Mouse (Mus musculus) hindbrain, embryonic 10.5 days (tissue): ENCODE measurements at regions not wholly inside any gene's neighbourhood (a gene's known extent, or its start where the extent isn't known, plus 50 kb on each side); places are given as distances from the start of the nearest gene placed in this dataset.

Source experiments
- DNase-seq: peaks from one replicate; pipeline ENCODE4 v3.0.0-alpha.2; 2017; ENCODE audit warnings: low spot score
- H3K27ac ChIP-seq: fragments of 300-500 bp; sonication (generic); 2 replicates; pipeline ENCODE4 v1.5.1; 2016; ENCODE audit warnings: mild to moderate bottlenecking, moderate library complexity
- H3K27me3 ChIP-seq: fragments of 300-500 bp; sonication (generic); 2 replicates; pipeline ENCODE4 v1.6.1; 2016; ENCODE audit warnings: mild to moderate bottlenecking; ENCODE audit not compliant: poor library complexity, insufficient read depth, severe bottlenecking
- H3K36me3 ChIP-seq: fragments of 300-500 bp; sonication (generic); 2 replicates; pipeline ENCODE4 v1.6.1; 2016; ENCODE audit warnings: mild to moderate bottlenecking, moderate library complexity
- H3K4me1 ChIP-seq: fragments of 300-500 bp; sonication (generic); replicated peaks from 2 replicates; pipeline ENCODE4 v1.6.1; 2016; ENCODE audit warnings: mild to moderate bottlenecking
- H3K4me3 ChIP-seq: fragments of 300-500 bp; sonication (generic); 2 replicates; pipeline ENCODE4 v1.5.1; 2016; ENCODE audit warnings: mild to moderate bottlenecking, moderate library complexity
- H3K9me3 ChIP-seq: fragments of 300-500 bp; sonication (generic); 2 replicates; pipeline ENCODE4 v1.6.1; 2016; ENCODE audit warnings: mild to moderate bottlenecking, moderate library complexity
- WGBS: fragments of 180-500 bp; shearing (Covaris S2); methylation state at CpG from one replicate; pipeline ENCODE4 v1.1.7; 2016; 5-methylcytosine and 5-hydroxymethylcytosine counted together

DNA sequence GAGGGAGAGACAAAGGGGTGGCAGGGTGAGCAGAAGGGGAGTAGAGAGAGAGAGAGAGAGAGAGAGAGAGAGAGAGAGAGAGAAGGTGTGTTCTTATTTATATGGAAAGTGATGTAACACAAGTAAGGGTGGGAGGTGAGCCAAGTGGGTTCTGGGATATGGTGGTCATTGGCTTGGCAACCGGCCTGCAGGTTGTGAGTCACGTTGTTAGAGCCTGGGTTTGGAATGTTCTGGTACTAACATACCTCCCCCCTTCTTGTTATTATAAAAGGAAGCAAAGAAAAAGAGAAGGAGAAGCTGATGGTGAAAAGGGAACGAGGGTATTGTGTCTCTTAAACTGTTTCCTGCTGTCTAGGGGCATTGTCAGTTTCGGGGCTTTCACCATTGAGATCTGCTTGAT lies 58.3 kb upstream of the Lemd2 start:
- no peak for DNase-seq
- WGBS, result 85% methylated on average over 4 of the region's 4 CpGs
- Histone ChIP-seq H3K9me3 (peaks cover 4% of the 10 kb centered on the region; the same call in 1 of the 2 replicates), H3K27me3 (no peaks in the 10 kb centered on the region), H3K4me3 (no peak overlapping the region), H3K27ac (no peak overlapping the region), H3K36me3 (no peaks in the 10 kb centered on the region), H3K4me1 (no peaks in the 10 kb centered on the region)

DNA sequence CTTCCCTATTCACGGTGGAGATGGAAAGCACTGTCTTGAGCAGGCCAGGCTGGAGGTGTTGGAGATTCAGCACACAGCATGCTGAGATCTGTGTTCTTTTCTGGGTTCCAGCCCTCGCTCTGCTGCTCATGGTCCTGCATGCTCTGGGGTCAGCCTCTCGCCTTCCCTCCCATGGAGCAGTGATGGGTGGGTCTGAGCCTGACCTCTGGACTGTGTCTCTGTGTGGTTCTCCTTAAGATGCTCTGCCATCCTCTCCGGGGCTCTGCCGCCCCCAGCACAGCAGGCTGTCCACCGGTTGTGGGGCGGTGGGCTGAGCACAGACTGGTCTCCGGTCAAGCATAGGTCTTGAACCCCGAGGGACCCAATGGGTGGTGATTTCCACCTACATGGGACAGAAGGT lies 57.7 kb upstream of the Lemd2 start:
- H3K27ac ChIP-seq, result no peak overlapping the region
- no peaks in the 10 kb centered on the region for H3K27me3 ChIP-seq
- H3K4me3 ChIP-seq, result no peak overlapping the region
- H3K4me1 ChIP-seq, result peaks cover 1% of the 10 kb centered on the region
- no peak for DNase-seq
- peaks cover 4% of the 10 kb centered on the region; the same call in 1 of the 2 replicates for H3K9me3 ChIP-seq
- H3K36me3 ChIP-seq, result no peaks in the 10 kb centered on the region
- 90% methylated on average over 9 of the region's 9 CpGs for WGBS

- no peak overlapping the region for H3K27ac ChIP-seq
- peaks cover 8% of the 10 kb centered on the region for H3K4me1 ChIP-seq
- DNase-seq, result no peak
- H3K4me3 ChIP-seq, result no peak overlapping the region
- no peaks in the 10 kb centered on the region for H3K36me3 ChIP-seq
- 67% methylated on average over 2 of the region's 2 CpGs for WGBS
- H3K9me3 ChIP-seq, result peaks cover 4% of the 10 kb centered on the region; the same call in 1 of the 2 replicates
- no peaks in the 10 kb centered on the region for H3K27me3 ChIP-seq
Measured at GRCm38 (mm10) chr17:27261251-27261650, 57.0 kb upstream of the Lemd2 start.

GRCm38 (mm10) chr17:27260116-27260515 lies 55.8 kb upstream of the Lemd2 start:
- WGBS, result 90% methylated on average over 9 of the region's 9 CpGs
- Histone ChIP-seq H3K27ac (no peak overlapping the region), H3K4me3 (no peak overlapping the region), H3K4me1 (peaks cover 13% of the 10 kb centered on the region), H3K36me3 (no peaks in the 10 kb centered on the region), H3K27me3 (no peaks in the 10 kb centered on the region), H3K9me3 (peaks cover 4% of the 10 kb centered on the region; the same call in 1 of the 2 replicates)
- DNase-seq, result no peak

GRCm38 (mm10) chr17:27257345-27257744 lies 53.1 kb upstream of the Lemd2 start:
- Histone ChIP-seq H3K27ac (no peak overlapping the region), H3K27me3 (no peaks in the 10 kb centered on the region), H3K9me3 (peaks cover 4% of the 10 kb centered on the region; the same call in 1 of the 2 replicates), H3K36me3 (no peaks in the 10 kb centered on the region), H3K4me3 (no peak overlapping the region), H3K4me1 (peaks cover 19% of the 10 kb centered on the region)
- DNase-seq, result no peak
- WGBS, result 40% methylated on average over 7 of the region's 7 CpGs

DNA sequence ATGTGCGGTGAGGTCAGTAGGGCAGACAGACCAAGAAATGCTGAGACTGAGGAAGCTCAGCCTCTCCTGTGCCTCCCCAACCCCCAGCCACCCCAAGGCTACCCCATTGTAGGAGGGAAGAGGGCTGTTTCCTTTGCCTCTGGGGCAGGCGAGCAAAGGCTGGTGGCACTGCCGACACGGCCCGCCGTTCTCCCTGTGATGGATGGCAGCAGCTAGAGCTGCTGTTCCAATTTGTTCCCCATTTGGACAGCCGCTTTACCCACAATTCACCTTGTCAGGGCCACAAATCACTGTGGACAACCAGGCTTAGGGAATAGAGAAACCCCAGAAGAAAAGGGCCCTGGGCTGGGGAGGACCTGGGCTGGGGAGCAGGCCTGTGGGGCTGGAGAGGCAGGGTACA lies 51.5 kb upstream of the Lemd2 start:
- H3K4me1 ChIP-seq, result peaks cover 21% of the 10 kb centered on the region
- no peak overlapping the region for H3K27ac ChIP-seq
- 79% methylated on average over 7 of the region's 7 CpGs for WGBS
- H3K4me3 ChIP-seq, result no peak overlapping the region
- no peak for DNase-seq
- H3K9me3 ChIP-seq, result peaks cover 2% of the 10 kb centered on the region; the same call in 1 of the 2 replicates
- no peaks in the 10 kb centered on the region for H3K27me3 ChIP-seq
- no peaks in the 10 kb centered on the region for H3K36me3 ChIP-seq
